Mouse (Mus musculus) CD4-positive, CD25-positive, alpha-beta regulatory T cell, adult 4 months (primary cell): ENCODE data around the gene Klrb1a. TPM values are rescaled to one million over a fixed set of nuclear protein-coding genes. Genes with fewer than 3 reads are reported as not detected.
"Not testable (repeated sequence)": the region's sequence is repeated elsewhere in the genome, so short reads cannot be mapped to it uniquely, and the experiment has no call there.

Experiments used
- ATAC-seq: one replicate; pipeline ENCODE4 v1.8.0; 2017
- polyA plus RNA-seq, 2 experiments: library from polyadenylated mRNA; unstranded; fragments of 100-300 nt; shearing (Covaris generic); gene quantifications; one replicate each; pipeline ENCODE4 v1.2.1; 2017

Gene Klrb1a
- not detected for polyA plus RNA-seq

GRCm38 (mm10) chr6:128623433-128623832 is at the start of gene Klrb1a:
Klrb1a (minus strand) TSS chr6:128623533.
- ATAC-seq = not testable (repeated sequence)

GRCm38 (mm10) chr6:128669936-128670335 is 46.6 kb upstream of the Klrb1a start:
- no peak for ATAC-seq

GRCm38 (mm10) chr6:128662206-128662605 is 38.9 kb upstream of the Klrb1a start, which contains the start of gene Clec2h:
Clec2h (plus strand) TSS chr6:128662385.
- no peak for ATAC-seq

GRCm38 (mm10) chr6:128661249-128661648 is 37.9 kb upstream of the Klrb1a start:
- no peak for ATAC-seq

GRCm38 (mm10) chr6:128652938-128653337 is 29.6 kb upstream of the Klrb1a start:
- no peak for ATAC-seq

- not testable (repeated sequence) for ATAC-seq
Measured at GRCm38 (mm10) chr6:128650827-128651226, 27.5 kb upstream of the Klrb1a start.

- no peak for ATAC-seq
Measured at GRCm38 (mm10) chr6:128650187-128650586, 26.9 kb upstream of the Klrb1a start.

- ATAC-seq = no peak
Measured at GRCm38 (mm10) chr6:128649681-128650080, 26.3 kb upstream of the Klrb1a start.

- not testable (repeated sequence) for ATAC-seq
Measured at GRCm38 (mm10) chr6:128645708-128646107, 22.4 kb upstream of the Klrb1a start.

- not testable (repeated sequence) for ATAC-seq
Measured at GRCm38 (mm10) chr6:128644694-128645093, 21.4 kb upstream of the Klrb1a start.

- ATAC-seq = no peak
Measured at GRCm38 (mm10) chr6:128643999-128644398, 20.7 kb upstream of the Klrb1a start.

- ATAC-seq = no peak
Measured at GRCm38 (mm10) chr6:128641116-128641716, 17.9 kb upstream of the Klrb1a start.

GRCm38 (mm10) chr6:128640673-128641072 is 17.3 kb upstream of the Klrb1a start:
- no peak for ATAC-seq

GRCm38 (mm10) chr6:128630912-128631905 is 7.9 kb upstream of the Klrb1a start:
- ATAC-seq = not testable (repeated sequence)

- not testable (repeated sequence) for ATAC-seq
Measured at GRCm38 (mm10) chr6:128629771-128630739, 6.7 kb upstream of the Klrb1a start.

GRCm38 (mm10) chr6:128625246-128625645 is 1.9 kb upstream of the Klrb1a start:
- not testable (repeated sequence) for ATAC-seq

- no peak for ATAC-seq
Measured at GRCm38 (mm10) chr6:128624425-128624824, 1.1 kb upstream of the Klrb1a start.

GRCm38 (mm10) chr6:128622733-128623132 is 600 bp downstream of the Klrb1a start:
- no peak for ATAC-seq

GRCm38 (mm10) chr6:128606350-128606749 is 17.0 kb downstream of the Klrb1a start:
- no peak for ATAC-seq

GRCm38 (mm10) chr6:128604512-128604911 is 18.8 kb downstream of the Klrb1a start:
- ATAC-seq = no peak

GRCm38 (mm10) chr6:128602463-128603201 is 20.7 kb downstream of the Klrb1a start:
- ATAC-seq = no peak

- no peak for ATAC-seq
Measured at GRCm38 (mm10) chr6:128602026-128602425, 21.3 kb downstream of the Klrb1a start.
